Mouse (Mus musculus): Measurements from ENCODE around the gene Smtn.

DNA sequence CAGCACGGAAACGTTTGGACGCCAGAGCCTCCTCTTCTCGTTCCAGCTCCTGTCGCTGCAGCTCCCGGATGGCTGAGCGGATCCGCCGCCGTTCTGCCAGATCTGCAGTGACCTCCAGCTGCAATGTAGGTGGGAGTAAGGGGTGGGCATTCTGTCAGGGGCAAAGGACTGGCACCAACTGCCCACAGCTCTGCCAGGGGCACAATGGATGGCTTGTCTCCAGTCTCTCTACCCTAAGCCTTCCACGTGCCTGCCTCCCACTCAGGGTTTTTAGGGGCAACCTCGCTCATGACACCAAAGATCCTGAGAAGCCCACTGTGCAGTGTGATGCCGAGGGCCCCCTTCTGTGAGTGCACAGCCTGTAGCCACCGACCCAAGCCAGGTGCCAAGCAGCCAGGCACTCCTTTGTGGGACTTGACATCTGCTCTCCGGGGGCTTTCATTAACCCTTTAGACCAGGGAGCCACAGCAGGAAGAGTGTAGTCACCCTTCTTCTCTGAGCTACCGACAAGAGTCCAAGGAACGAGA is 6.9 kb downstream of the Smtn start:
- TF ChIP-seq CTCF (IDR thresholded peaks at IDR 0.05; ENCODE audit: insufficient read depth, low read length) (no peak), POLR2A (IDR thresholded peaks at IDR 0.05; ENCODE audit: borderline replicate concordance, extremely low read depth, low read depth, low read length) (no peak)

Data from lung, adult 2 months (tissue).